Mouse (Mus musculus) cortical plate, adult 2 months (tissue): Measurements from ENCODE around the gene Eva1b. TPM values are rescaled to one million over a fixed set of nuclear protein-coding genes. Genes with fewer than 3 reads are reported as not detected.

Source experiments
- H3K27ac ChIP-seq: fragments of 200-500 bp; 2 replicates; pipeline ENCODE4 v1.5.1; 2012; ENCODE audit warnings: low read length, control low read depth, inconsistent platforms; ENCODE audit not compliant: insufficient read depth
- H3K4me1 ChIP-seq: fragments of 200-500 bp; 2 replicates; pipeline ENCODE4 v1.6.1; 2011; ENCODE audit warnings: low read length; ENCODE audit not compliant: control insufficient read depth, insufficient read depth
- H3K4me3 ChIP-seq: fragments of 200-500 bp; 2 replicates; pipeline ENCODE4 v1.5.1; 2011; ENCODE audit warnings: mild to moderate bottlenecking, low read length, control low read depth; ENCODE audit not compliant: insufficient read depth
- CTCF ChIP-seq: fragments of 200-500 bp; IDR thresholded peaks from 2 replicates; pipeline ENCODE4 v1.5.1; 2011; ENCODE audit warnings: mild to moderate bottlenecking, control low read depth, low read length; ENCODE audit not compliant: insufficient read depth; ENCODE audit errors: extremely low read depth
- POLR2A ChIP-seq: fragments of 200-500 bp; IDR thresholded peaks from 2 replicates; pipeline ENCODE4 v1.6.1; 2011; ENCODE audit warnings: mild to moderate bottlenecking, low read length, control low read depth; ENCODE audit not compliant: insufficient read depth; ENCODE audit errors: extremely low read depth
- polyA plus RNA-seq: library from polyadenylated mRNA; depleted of rRNA; stranded (reverse); fragments of >200 nt; gene quantifications from 2 replicates; pipeline ENCODE4 v1.2.3, GENCODE M21; 2012

Gene Eva1b
- polyA plus RNA-seq, 1 experiment = 7.9 TPM

DNA sequence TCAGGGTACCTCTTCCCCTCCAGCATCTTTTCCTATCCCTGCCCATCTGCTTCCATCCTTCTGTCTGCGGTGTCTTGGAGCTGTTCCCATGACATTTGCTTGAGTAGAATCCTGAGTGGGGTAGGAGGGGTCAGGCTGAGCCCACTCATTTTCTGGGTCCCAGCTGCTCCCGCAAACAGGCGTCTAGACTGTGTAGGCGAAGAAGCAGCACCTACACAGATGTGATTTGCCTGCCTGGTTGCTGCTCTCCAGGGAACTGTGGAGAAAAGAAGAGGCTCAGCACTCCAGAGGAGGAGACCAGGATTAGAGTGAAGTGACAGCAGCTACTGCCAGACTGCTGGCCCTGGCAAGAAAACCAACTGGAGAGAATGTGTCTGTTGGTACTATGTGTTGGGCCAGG is 28.9 kb upstream of the Eva1b start:
- H3K27ac ChIP-seq = no peak overlapping the region
- no peak overlapping the region for H3K4me3 ChIP-seq
- TF ChIP-seq CTCF = no peak
- no peak for TF ChIP-seq POLR2A
- peaks cover 12% of the 10 kb centered on the region for H3K4me1 ChIP-seq

DNA sequence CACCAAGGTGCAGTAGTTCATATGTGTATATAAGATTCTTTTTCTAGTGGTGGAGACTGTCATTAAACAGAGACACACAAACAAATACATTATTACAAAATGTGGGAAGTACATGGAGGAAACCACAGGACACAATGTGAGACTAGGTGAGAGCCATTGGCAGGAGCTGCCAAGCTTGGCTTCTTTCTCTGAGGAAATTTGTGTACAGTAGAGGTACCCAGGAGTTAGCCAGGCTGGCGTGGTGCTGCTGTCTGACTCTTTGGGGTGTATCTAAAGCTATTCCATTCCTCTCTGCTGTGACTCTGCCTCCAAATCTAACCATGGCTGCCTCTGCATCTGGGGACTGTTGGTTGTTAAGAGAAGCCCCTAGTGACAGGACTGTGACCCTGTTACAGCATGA is 28.5 kb upstream of the Eva1b start:
- Histone ChIP-seq H3K4me1 (peaks cover 11% of the 10 kb centered on the region; the same call in 1 of the 2 replicates), H3K27ac (no peak overlapping the region)
- TF ChIP-seq CTCF (no peak), POLR2A (no peak)

DNA sequence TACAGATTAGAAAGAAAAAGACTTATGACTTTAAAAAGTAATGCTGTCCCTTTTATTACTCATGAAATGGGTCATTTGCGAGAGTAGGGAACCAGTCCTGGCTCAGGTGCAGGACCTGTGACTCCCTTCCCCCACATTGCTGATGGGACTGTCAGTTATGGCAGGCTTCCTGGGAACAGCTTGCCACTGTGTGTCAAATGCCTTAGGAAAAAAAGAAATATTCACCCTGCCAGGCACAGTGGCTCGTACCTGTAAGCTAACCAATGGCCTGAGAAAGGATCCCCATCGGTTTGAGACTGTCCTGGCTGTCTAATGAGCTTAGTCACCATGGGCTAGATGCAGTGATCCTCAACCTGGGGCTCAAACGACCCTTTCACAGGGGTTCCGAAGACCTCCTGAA is 27.5 kb upstream of the Eva1b start:
- Histone ChIP-seq H3K4me3 (no peak overlapping the region), H3K27ac (no peak overlapping the region), H3K4me1 (peaks cover 11% of the 10 kb centered on the region; the same call in 1 of the 2 replicates)
- TF ChIP-seq CTCF (no peak), POLR2A (no peak)

More for the DNA sequence above, 28.5 kb upstream of the Eva1b start:
- no peak overlapping the region for H3K4me3 ChIP-seq

DNA sequence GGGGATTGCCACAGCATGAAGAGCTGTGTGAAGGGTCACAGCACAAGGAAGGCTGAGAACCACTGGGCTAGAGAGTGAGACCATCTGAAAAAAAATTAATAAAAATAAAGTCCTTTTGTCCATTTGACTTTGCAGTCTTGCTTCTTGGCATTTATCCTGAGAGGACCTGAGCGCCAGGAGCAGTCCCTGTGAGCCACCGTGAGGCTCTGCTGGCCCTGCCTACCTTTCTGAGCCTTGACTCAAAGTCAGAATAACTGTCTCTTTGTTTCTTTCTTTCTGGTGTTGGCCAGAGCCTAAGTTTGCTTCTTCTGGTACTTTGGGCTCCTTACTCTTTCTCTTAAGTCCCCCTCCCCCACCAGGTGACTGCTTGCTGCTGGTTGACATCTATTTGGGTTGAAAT is 27.0 kb upstream of the Eva1b start:
- H3K4me3 ChIP-seq = no peak overlapping the region
- H3K4me1 ChIP-seq = peaks cover 11% of the 10 kb centered on the region; the same call in 1 of the 2 replicates
- no peak for TF ChIP-seq CTCF
- TF ChIP-seq POLR2A = no peak
- H3K27ac ChIP-seq = no peak overlapping the region

DNA sequence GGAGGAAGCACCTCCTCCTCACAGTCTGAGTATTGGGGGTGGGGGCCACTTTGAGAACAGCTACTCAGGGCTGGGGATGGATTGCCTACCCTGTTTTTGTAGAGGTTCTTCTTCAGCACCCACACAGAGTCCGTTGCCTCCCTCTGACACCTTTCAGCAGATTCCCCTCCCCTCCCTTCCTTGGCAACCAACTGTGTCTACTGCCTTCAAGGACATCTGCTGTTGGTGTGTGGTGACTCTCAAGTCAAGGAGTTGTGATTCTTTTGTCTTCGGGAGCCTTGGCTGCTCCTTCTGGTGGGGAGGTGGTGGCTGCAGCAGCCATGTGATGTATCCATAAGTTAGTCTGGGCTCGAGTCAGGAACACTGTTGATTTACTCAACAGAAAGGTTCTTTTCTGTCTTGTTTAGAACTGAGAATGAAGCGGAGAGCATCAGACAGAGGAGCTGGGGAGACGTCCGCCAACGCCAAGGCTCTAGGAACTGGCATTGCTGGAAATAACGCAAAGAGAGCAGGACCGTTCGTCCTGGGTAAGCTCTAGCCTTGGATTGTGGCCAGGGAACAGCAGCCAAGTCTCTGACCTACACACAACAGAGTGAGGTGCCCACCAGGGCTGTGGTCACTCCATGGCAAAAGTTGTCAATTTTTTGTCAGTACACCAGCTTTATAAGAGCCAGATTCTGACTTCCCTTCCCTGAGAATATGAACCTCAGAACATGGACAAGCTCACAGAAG is 24.1 kb upstream of the Eva1b start:
- no peak overlapping the region for H3K4me3 ChIP-seq
- no peak overlapping the region for H3K27ac ChIP-seq
- peaks cover 8% of the 10 kb centered on the region; the same call in 1 of the 2 replicates for H3K4me1 ChIP-seq
- no peak for TF ChIP-seq CTCF
- no peak for TF ChIP-seq POLR2A

DNA sequence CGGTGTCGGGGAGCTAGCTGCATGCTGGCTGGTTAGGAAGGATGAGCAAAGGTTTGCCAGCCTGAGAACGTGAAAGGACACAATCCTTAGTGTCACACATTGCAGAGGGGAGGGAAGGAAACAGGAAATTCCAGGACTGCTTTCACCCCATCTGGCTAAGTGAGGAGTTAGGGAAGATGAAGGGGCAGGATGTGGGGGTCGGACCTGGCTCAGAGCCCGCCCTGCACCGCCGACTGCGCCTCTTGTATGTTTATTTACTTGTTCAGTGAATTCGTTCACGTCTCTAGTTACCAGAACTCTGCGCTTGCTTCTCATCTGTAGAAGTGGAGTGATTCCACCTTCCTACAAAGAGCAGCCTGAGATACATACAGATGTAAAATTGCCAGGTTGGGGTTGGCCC is 17.0 kb upstream of the Eva1b start:
- peaks cover 8% of the 10 kb centered on the region for H3K4me1 ChIP-seq

DNA sequence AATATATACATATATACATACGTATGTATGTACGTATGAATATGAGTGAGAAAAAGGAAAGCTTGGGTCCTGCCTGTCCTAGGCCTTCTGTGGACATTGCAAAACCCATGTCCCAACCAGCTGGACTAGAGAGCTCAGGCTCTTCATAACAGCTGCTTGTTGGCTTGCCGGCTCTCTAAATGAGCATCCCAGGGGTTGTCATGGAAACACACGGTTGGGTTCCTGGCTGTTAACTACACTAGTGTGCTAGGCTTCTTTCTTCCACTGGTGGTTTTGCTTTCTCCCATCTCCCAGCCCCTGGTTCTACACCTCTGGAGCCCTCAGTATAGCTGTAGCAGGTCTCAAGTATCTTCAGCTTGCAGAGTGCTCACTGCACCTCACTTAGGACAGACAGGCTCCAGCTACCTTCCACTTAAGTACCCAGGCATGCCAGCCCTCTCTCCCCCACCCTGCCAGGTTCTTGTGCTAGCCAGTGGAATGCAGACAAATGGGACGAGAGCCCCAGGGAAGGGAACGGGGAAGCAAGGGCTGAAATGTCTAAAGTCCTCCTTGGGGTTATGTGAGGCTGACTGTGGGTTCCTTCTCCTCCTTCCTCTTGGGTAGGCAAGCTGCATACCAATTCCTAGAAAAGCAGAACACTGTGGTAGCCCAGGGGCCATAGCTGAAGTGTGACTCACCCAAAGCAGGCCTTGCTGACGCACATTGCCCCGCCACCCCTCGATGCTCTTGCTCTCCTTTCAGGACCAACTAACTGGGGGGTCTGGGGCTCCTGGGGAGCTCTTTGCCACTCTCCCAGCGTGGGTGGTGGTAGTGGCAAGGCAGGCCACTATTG is 16.0 kb upstream of the Eva1b start:
- TF ChIP-seq CTCF = no peak
- TF ChIP-seq POLR2A = no peak
- H3K4me1 ChIP-seq = peaks cover 8% of the 10 kb centered on the region
- H3K4me3 ChIP-seq = no peak overlapping the region
- no peak overlapping the region for H3K27ac ChIP-seq

More for the DNA sequence above, 17.0 kb upstream of the Eva1b start:
- Histone ChIP-seq H3K4me3 (no peak overlapping the region), H3K27ac (no peak overlapping the region)
- no peak for TF ChIP-seq POLR2A

DNA sequence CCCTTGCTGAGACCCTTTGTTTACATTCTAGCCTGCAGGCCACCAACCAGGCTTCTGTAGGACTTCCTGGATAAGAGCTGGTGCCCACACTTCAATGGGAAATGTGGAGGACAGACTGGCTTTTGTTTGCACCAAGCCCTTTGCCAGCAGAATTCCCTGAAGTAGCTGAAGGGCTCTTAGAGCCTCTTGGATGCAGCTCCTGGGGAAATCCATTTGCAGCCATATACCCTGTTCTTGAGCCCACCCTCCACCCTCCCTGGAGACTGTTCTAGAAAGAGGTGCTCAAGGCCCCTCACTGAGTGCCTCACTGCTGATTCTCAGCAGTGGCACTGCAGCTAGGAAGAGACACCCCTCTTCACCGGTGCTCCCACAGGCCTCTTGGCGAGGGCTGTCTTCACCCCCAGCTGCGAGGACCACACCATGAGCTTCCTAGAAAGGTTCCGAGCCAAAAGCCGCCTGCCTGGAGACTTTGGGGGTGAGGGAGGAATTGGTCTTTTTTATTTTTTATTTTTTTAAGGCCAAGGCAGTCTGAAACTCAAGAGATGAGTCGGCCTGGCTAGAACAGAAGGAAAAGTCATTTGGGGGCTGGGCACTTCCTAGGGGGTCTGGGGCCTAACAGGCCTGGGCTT is 14.8 kb upstream of the Eva1b start:
- peaks cover 8% of the 10 kb centered on the region for H3K4me1 ChIP-seq
- no peak for TF ChIP-seq CTCF
- TF ChIP-seq POLR2A = no peak
- no peak overlapping the region for H3K27ac ChIP-seq
- H3K4me3 ChIP-seq = no peak overlapping the region

DNA sequence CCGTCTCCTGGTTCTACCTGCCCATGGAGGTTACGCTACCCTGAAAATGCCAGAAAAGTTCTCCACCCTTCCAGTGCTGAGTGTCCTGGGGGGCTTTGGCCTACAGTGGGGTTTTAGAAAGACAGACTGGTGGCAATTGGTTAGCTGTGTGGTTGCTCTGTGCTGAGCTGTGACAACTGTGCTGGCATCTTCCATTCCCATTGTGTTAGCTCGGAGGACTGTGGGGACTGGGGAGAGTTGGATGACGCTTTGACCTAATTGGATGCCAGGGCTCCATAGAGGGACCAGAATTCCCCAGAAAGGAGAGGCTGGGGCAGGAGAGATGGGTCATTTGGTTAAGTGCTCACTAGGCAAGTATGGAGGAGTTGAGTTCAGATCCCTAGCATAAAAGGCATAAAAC is 13.3 kb upstream of the Eva1b start:
- no peak overlapping the region for H3K27ac ChIP-seq
- no peak overlapping the region for H3K4me3 ChIP-seq
- peaks cover 8% of the 10 kb centered on the region for H3K4me1 ChIP-seq
- TF ChIP-seq POLR2A (no peak), CTCF (no peak)
